Mouse (Mus musculus) forebrain, embryonic 14.5 days (tissue): ENCODE data around the gene Ube2j2. TPM values are rescaled to one million over a fixed set of nuclear protein-coding genes. Genes with fewer than 3 reads are reported as not detected.

ENCODE experiments used
- ATAC-seq: fragments of 200-750 bp; cut with Nextera tagmentation; 2 replicates; pipeline ENCODE4 v1.8.0; 2017; ENCODE audit warnings: mild to moderate bottlenecking, moderate library complexity
- DNase-seq: peaks from one replicate; pipeline ENCODE4 v3.0.0-alpha.2; 2015; ENCODE audit warnings: low spot score
- H3K27ac ChIP-seq: fragments of 300-500 bp; sonication (generic); 2 replicates; pipeline ENCODE4 v1.5.1; 2014; ENCODE audit warnings: low read depth, mild to moderate bottlenecking, control low read depth, low read length, moderate library complexity
- H3K27me3 ChIP-seq: fragments of 300-500 bp; sonication (generic); replicated peaks from 2 replicates; pipeline ENCODE4 v1.6.1; 2014; ENCODE audit warnings: low read length, control low read depth, mixed read lengths; ENCODE audit not compliant: control insufficient read depth, insufficient read depth
- H3K36me3 ChIP-seq: fragments of 300-500 bp; sonication (generic); 2 replicates; pipeline ENCODE4 v1.6.1; 2014; ENCODE audit warnings: low read length, control low read depth; ENCODE audit not compliant: control insufficient read depth, insufficient read depth
- H3K4me1 ChIP-seq: fragments of 300-500 bp; sonication (generic); 2 replicates; pipeline ENCODE4 v1.6.1; 2014; ENCODE audit warnings: antibody characterized with exemption, low read length, control low read depth; ENCODE audit not compliant: control insufficient read depth, insufficient read depth
- H3K4me2 ChIP-seq: fragments of 300-500 bp; sonication (generic); 2 replicates; pipeline ENCODE4 v1.6.1; 2014; ENCODE audit warnings: mild to moderate bottlenecking, control low read depth, low read length
- H3K4me3 ChIP-seq: fragments of 300-500 bp; sonication (generic); 2 replicates; pipeline ENCODE4 v1.5.1; 2014; ENCODE audit warnings: low read depth, low read length, control low read depth
- H3K9ac ChIP-seq: fragments of 300-500 bp; sonication (generic); 2 replicates; pipeline ENCODE4 v1.6.1; 2014; ENCODE audit warnings: mild to moderate bottlenecking, low read length, control low read depth, moderate library complexity
- H3K9me3 ChIP-seq: fragments of 300-500 bp; sonication (generic); replicated peaks from 2 replicates; pipeline ENCODE4 v1.6.1; 2016; ENCODE audit warnings: low read length, control low read depth, mixed read lengths; ENCODE audit not compliant: control insufficient read depth
- WGBS: fragments of 180-500 bp; shearing (Covaris S2); extraction: QIAGEN DNeasy Blood & Tissue Kit; methylation state at CpG from one replicate; pipeline ENCODE4 v1.1.7; 2014; 5-methylcytosine and 5-hydroxymethylcytosine counted together
- polyA plus RNA-seq: library from polyadenylated mRNA; unstranded; fragments of >200 nt; fragmentation: Nextera tagmentation; extraction: Ambion mirVana; gene quantifications from 2 replicates; pipeline ENCODE4 v1.2.1, GENCODE M21; 2014

The Ube2j2 gene
- polyA plus RNA-seq, 1 experiment from 2014 or later = 137 TPM

GRCm38 (mm10) chr4:155947094-155947493, 3.5 kb downstream of the Ube2j2 start:
- no peaks in the 10 kb centered on the region for H3K9me3 ChIP-seq
- H3K27me3 ChIP-seq = no peaks in the 10 kb centered on the region
- ATAC-seq (no peak), DNase-seq (no peak)
- H3K36me3 ChIP-seq = peaks cover 52% of the 10 kb centered on the region
- H3K4me1 ChIP-seq = peaks cover 12% of the 10 kb centered on the region
- no peak overlapping the region for H3K9ac ChIP-seq
- H3K4me3 ChIP-seq = no peak overlapping the region
- no peak overlapping the region for H3K4me2 ChIP-seq
- H3K27ac ChIP-seq = no peak overlapping the region

GRCm38 (mm10) chr4:155955491-155955890, 11.9 kb downstream of the Ube2j2 start:
- Histone ChIP-seq H3K36me3 (peaks cover 78% of the 10 kb centered on the region), H3K4me2 (no peak overlapping the region), H3K27me3 (no peaks in the 10 kb centered on the region), H3K9ac (no peak overlapping the region), H3K27ac (no peak overlapping the region), H3K4me1 (no peaks in the 10 kb centered on the region), H3K4me3 (no peak overlapping the region), H3K9me3 (no peaks in the 10 kb centered on the region)
- no peak for ATAC-seq
- WGBS = 93% methylated on average over 6 of the region's 6 CpGs
- DNase-seq = no peak

- Histone ChIP-seq H3K36me3 (peaks cover 50% of the 10 kb centered on the region), H3K27me3 (no peaks in the 10 kb centered on the region), H3K4me1 (no peaks in the 10 kb centered on the region; the same call in 1 of the 2 replicates), H3K27ac (no peak overlapping the region), H3K9me3 (no peaks in the 10 kb centered on the region), H3K4me2 (no peak overlapping the region), H3K4me3 (no peak overlapping the region), H3K9ac (no peak overlapping the region)
- ATAC-seq = peak; percentile 65
- DNase-seq = peak; percentile 91
- WGBS = 5% methylated on average over 5 of the region's 5 CpGs
Measured at GRCm38 (mm10) chr4:155959275-155959674, 15.6 kb downstream of the Ube2j2 start.

- Histone ChIP-seq H3K4me2 (peak within 1 kb of the TSS; percentile 67), H3K27me3 (no peaks in the 10 kb centered on the region), H3K27ac (no peak within 1 kb of the TSS), H3K9me3 (no peaks in the 10 kb centered on the region), H3K9ac (peak within 1 kb of the TSS; percentile 64), H3K4me1 (no peaks in the 10 kb centered on the region; the same call in 1 of the 2 replicates), H3K36me3 (peaks cover 43% of the 10 kb centered on the region), H3K4me3 (peak within 1 kb of the TSS; percentile 35)
- under 1% methylated on average over 36 of the region's 42 CpGs for WGBS
- ATAC-seq (peak; percentile 61), DNase-seq (peak; percentile 29)
Measured at GRCm38 (mm10) chr4:155962167-155962971, 18.7 kb downstream of the Ube2j2 start, which contains the start of gene C1qtnf12. Gene C1qtnf12, plus strand, starts transcription at chr4:155962318.

- no peaks in the 10 kb centered on the region; the same call in 1 of the 2 replicates for H3K4me1 ChIP-seq
- 53% methylated on average over 7 of the region's 7 CpGs for WGBS
- ATAC-seq = no peak
- DNase-seq = no peak
- H3K27me3 ChIP-seq = no peaks in the 10 kb centered on the region
- H3K4me3 ChIP-seq = no peak overlapping the region
- no peaks in the 10 kb centered on the region for H3K9me3 ChIP-seq
- peaks cover 36% of the 10 kb centered on the region for H3K36me3 ChIP-seq
- H3K27ac ChIP-seq = no peak overlapping the region
- peak overlapping the region; percentile 67 for H3K4me2 ChIP-seq
- H3K9ac ChIP-seq = no peak overlapping the region
Measured at GRCm38 (mm10) chr4:155963106-155963505, 19.5 kb downstream of the Ube2j2 start.

DNA sequence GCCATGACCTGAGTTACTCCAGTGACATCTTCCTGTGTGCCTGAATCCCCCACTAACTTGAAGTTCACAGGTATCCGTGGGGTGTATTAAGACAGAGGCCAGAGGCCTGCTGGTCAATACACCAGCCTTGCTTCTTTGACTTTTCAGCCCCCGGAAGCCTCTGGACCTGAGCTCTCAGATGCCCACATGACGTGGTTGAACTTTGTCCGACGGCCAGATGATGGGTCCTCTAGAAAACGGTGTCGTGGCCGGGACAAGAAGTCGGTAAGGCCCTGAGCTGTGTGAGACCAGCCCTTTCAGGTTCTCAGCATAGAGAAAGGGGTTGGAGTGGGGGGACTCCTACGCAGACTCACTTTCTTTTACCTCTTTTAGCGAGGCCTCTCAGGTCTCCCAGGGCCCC, 20.8 kb downstream of the Ube2j2 start:
- no peaks in the 10 kb centered on the region for H3K27me3 ChIP-seq
- H3K4me2 ChIP-seq = no peak overlapping the region
- WGBS = 90% methylated on average over 11 of the region's 11 CpGs
- DNase-seq (no peak), ATAC-seq (no peak)
- peaks cover 29% of the 10 kb centered on the region for H3K36me3 ChIP-seq
- H3K9ac ChIP-seq = no peak overlapping the region
- H3K27ac ChIP-seq = no peak overlapping the region
- no peak overlapping the region for H3K4me3 ChIP-seq
- H3K9me3 ChIP-seq = no peaks in the 10 kb centered on the region
- H3K4me1 ChIP-seq = no peaks in the 10 kb centered on the region; the same call in 1 of the 2 replicates

DNA sequence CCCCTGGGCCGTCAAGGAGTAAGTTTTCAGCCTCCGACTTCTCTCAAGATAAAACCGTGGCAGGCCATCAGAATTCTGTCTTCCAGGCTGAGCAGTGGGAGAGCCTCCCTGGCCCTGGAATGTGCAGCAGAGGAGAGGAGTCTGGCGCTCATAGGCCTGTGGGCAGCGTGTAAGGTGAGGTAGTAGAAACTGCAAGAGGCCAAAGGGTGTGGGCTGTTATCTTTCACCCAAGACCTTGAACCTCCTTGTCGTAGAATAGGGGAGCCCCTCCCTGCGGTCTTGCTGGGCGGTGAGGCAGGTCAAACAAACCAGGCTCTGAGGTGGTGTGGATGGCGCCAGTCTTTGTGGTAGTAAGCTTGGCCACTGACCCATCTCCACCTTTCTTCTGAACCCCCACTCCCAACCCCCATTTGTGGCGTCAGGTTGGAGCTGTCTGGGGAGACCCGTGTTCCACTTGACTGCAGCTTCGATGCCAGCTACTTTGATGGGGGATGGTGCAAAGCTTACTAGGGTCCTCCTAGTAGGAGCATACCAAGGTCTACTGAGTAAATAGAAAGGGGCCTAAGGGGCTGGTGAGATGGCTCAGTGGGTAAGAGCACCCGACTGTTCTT, 25.5 kb downstream of the Ube2j2 start:
- no peaks in the 10 kb centered on the region for H3K27me3 ChIP-seq
- H3K9me3 ChIP-seq = no peaks in the 10 kb centered on the region
- H3K27ac ChIP-seq = no peak overlapping the region
- ATAC-seq = no peak
- no peak for DNase-seq
- no peak overlapping the region for H3K4me2 ChIP-seq
- no peaks in the 10 kb centered on the region for H3K4me1 ChIP-seq
- H3K36me3 ChIP-seq = peaks cover 20% of the 10 kb centered on the region
- H3K4me3 ChIP-seq = no peak overlapping the region
- 91% methylated on average over 13 of the region's 13 CpGs for WGBS
- no peak overlapping the region for H3K9ac ChIP-seq

DNA sequence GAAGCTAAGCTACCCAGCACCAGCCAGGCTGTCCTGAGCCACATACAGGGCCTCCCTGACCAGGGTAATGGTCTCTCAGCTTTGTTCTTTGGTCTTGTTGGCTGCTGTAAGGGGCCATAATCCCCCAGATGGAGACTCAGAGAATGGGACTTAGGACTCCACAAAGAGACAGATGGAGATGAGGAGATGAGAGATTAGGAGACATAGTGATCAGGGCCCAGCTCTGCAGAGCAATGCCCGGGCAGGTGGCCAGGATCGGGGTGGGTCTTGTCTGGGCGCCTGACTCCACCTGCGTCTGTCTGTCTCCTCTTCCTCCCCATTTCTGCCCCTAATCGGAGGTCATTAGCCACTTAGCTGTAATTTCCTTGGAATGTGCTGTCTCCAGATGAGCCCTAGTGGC, 26.7 kb downstream of the Ube2j2 start:
- Histone ChIP-seq H3K4me3 (no peak overlapping the region), H3K36me3 (peaks cover 10% of the 10 kb centered on the region), H3K4me2 (no peak overlapping the region), H3K27ac (no peak overlapping the region), H3K9ac (no peak overlapping the region), H3K4me1 (no peaks in the 10 kb centered on the region), H3K9me3 (no peaks in the 10 kb centered on the region), H3K27me3 (no peaks in the 10 kb centered on the region)
- ATAC-seq (no peak), DNase-seq (no peak)
- 79% methylated on average over 5 of the region's 5 CpGs for WGBS

GRCm38 (mm10) chr4:155972651-155973050, 29.0 kb downstream of the Ube2j2 start:
- no peak overlapping the region for H3K4me3 ChIP-seq
- H3K9me3 ChIP-seq = no peaks in the 10 kb centered on the region
- WGBS = 46% methylated on average over 6 of the region's 6 CpGs
- H3K4me2 ChIP-seq = no peak overlapping the region
- H3K27ac ChIP-seq = no peak overlapping the region
- no peaks in the 10 kb centered on the region for H3K27me3 ChIP-seq
- ATAC-seq = no peak
- no peaks in the 10 kb centered on the region for H3K4me1 ChIP-seq
- DNase-seq = no peak
- no peak overlapping the region for H3K9ac ChIP-seq
- no peaks in the 10 kb centered on the region for H3K36me3 ChIP-seq
